Mouse (Mus musculus) heart, embryonic 10.5 days (tissue): ENCODE results near the gene Dusp6. TPM values are rescaled to one million over a fixed set of nuclear protein-coding genes. Genes with fewer than 3 reads are reported as not detected.
A peak's percentile ranks its signal among the peaks of the same experiment; 100 is the strongest.

ENCODE experiments used
- DNase-seq: peaks from one replicate; pipeline ENCODE4 v3.0.0-alpha.2; 2017; ENCODE audit warnings: low spot score
- H3K27ac ChIP-seq: fragments of 300-500 bp; sonication (generic); 2 replicates; pipeline ENCODE4 v1.5.1; 2016; ENCODE audit warnings: mild to moderate bottlenecking
- H3K27me3 ChIP-seq: fragments of 300-500 bp; sonication (generic); 2 replicates; pipeline ENCODE4 v1.6.1; 2016; ENCODE audit warnings: mild to moderate bottlenecking; ENCODE audit not compliant: poor library complexity, insufficient read depth, severe bottlenecking
- H3K36me3 ChIP-seq: fragments of 300-500 bp; sonication (generic); 2 replicates; pipeline ENCODE4 v1.6.1; 2016; ENCODE audit warnings: mild to moderate bottlenecking, moderate library complexity
- H3K4me1 ChIP-seq: fragments of 300-500 bp; sonication (generic); 2 replicates; pipeline ENCODE4 v1.6.1; 2016; ENCODE audit warnings: mild to moderate bottlenecking
- H3K4me3 ChIP-seq: fragments of 300-500 bp; sonication (generic); 2 replicates; pipeline ENCODE4 v1.5.1; 2016; ENCODE audit warnings: mild to moderate bottlenecking, moderate library complexity
- H3K9me3 ChIP-seq: fragments of 300-500 bp; sonication (generic); 2 replicates; pipeline ENCODE4 v1.6.1; 2016; ENCODE audit warnings: mild to moderate bottlenecking, moderate library complexity
- WGBS: fragments of 180-500 bp; shearing (Covaris S2); methylation state at CpG from one replicate; pipeline ENCODE4 v1.1.7; 2016; 5-methylcytosine and 5-hydroxymethylcytosine counted together
- polyA plus RNA-seq: library from polyadenylated mRNA; unstranded; fragments of >200 nt; fragmentation: Nextera tagmentation; extraction: Ambion mirVana; gene quantifications from 2 replicates; pipeline ENCODE4 v1.2.1, GENCODE M21; 2016

Dusp6 gene
- polyA plus RNA-seq, 1 experiment from 2014 or later: 65.3 TPM

GRCm38 (mm10) chr10:99269301-99269701 is 6.3 kb downstream of the Dusp6 start:
- H3K4me3 ChIP-seq: no peak overlapping the region
- peaks cover 43% of the 10 kb centered on the region for H3K4me1 ChIP-seq
- no peak for DNase-seq

GRCm38 (mm10) chr10:99269704-99270103 is 6.7 kb downstream of the Dusp6 start:
- WGBS: 71% methylated on average over 6 of the region's 6 CpGs
- DNase-seq: no peak
- H3K27me3 ChIP-seq: no peaks in the 10 kb centered on the region
- no peak overlapping the region for H3K4me3 ChIP-seq
- peaks cover 47% of the 10 kb centered on the region for H3K4me1 ChIP-seq
- no peaks in the 10 kb centered on the region for H3K9me3 ChIP-seq
- H3K27ac ChIP-seq: peak overlapping the region; percentile 63
- H3K36me3 ChIP-seq: peaks cover 19% of the 10 kb centered on the region

More at GRCm38 (mm10) chr10:99269301-99269701, 6.3 kb downstream of the Dusp6 start:
- Histone ChIP-seq H3K36me3 (peaks cover 19% of the 10 kb centered on the region), H3K9me3 (no peaks in the 10 kb centered on the region), H3K27me3 (no peaks in the 10 kb centered on the region), H3K27ac (peak overlapping the region; percentile 63)
- 12% methylated on average over 4 of the region's 4 CpGs for WGBS

- Histone ChIP-seq H3K4me1 (peaks cover 49% of the 10 kb centered on the region), H3K36me3 (peaks cover 19% of the 10 kb centered on the region), H3K9me3 (no peaks in the 10 kb centered on the region), H3K4me3 (no peak overlapping the region), H3K27ac (peak overlapping the region; percentile 59), H3K27me3 (no peaks in the 10 kb centered on the region)
- no peak for DNase-seq
- WGBS: 43% methylated on average over 10 of the region's 10 CpGs
Measured at GRCm38 (mm10) chr10:99270406-99270805, 7.4 kb downstream of the Dusp6 start.

GRCm38 (mm10) chr10:99271016-99271415 is 8.0 kb downstream of the Dusp6 start:
- no peaks in the 10 kb centered on the region for H3K27me3 ChIP-seq
- no peak for DNase-seq
- 77% methylated on average over 11 of the region's 11 CpGs for WGBS
- H3K27ac ChIP-seq: peak overlapping the region; percentile 59; the same call in 1 of the 2 replicates
- no peak overlapping the region for H3K4me3 ChIP-seq
- H3K4me1 ChIP-seq: peaks cover 46% of the 10 kb centered on the region
- peaks cover 16% of the 10 kb centered on the region for H3K36me3 ChIP-seq
- H3K9me3 ChIP-seq: no peaks in the 10 kb centered on the region

GRCm38 (mm10) chr10:99273006-99273405 is 10.0 kb downstream of the Dusp6 start:
- H3K27me3 ChIP-seq: no peaks in the 10 kb centered on the region
- peaks cover 41% of the 10 kb centered on the region for H3K4me1 ChIP-seq
- H3K36me3 ChIP-seq: 0 out of 2 replicates have a peak, but pooled peaks cover 5% of the 10 kb centered on the region
- no peak overlapping the region for H3K27ac ChIP-seq
- H3K4me3 ChIP-seq: no peak overlapping the region
- no peaks in the 10 kb centered on the region for H3K9me3 ChIP-seq
- no peak for DNase-seq
- WGBS: 84% methylated on average over 12 of the region's 12 CpGs

GRCm38 (mm10) chr10:99274640-99275039 is 11.6 kb downstream of the Dusp6 start:
- 0 out of 2 replicates have a peak, but pooled peaks cover 5% of the 10 kb centered on the region for H3K36me3 ChIP-seq
- H3K27ac ChIP-seq: peak overlapping the region; percentile 47; the same call in 1 of the 2 replicates
- 58% methylated on average over 12 of the region's 12 CpGs for WGBS
- H3K4me1 ChIP-seq: peaks cover 30% of the 10 kb centered on the region
- H3K9me3 ChIP-seq: no peaks in the 10 kb centered on the region
- H3K4me3 ChIP-seq: no peak overlapping the region
- DNase-seq: no peak
- no peaks in the 10 kb centered on the region for H3K27me3 ChIP-seq

GRCm38 (mm10) chr10:99279067-99279880 is 16.2 kb downstream of the Dusp6 start:
- H3K36me3 ChIP-seq: 0 out of 2 replicates have a peak, but pooled peaks cover 5% of the 10 kb centered on the region
- WGBS: 50% methylated on average over 22 of the region's 22 CpGs
- no peak overlapping the region for H3K4me3 ChIP-seq
- peak; percentile 10 for DNase-seq
- peaks cover 25% of the 10 kb centered on the region for H3K4me1 ChIP-seq
- H3K27me3 ChIP-seq: no peaks in the 10 kb centered on the region
- no peaks in the 10 kb centered on the region for H3K9me3 ChIP-seq
- peak overlapping the region; percentile 42; the same call in 1 of the 2 replicates for H3K27ac ChIP-seq

GRCm38 (mm10) chr10:99283981-99284385 is 21.0 kb downstream of the Dusp6 start:
- Histone ChIP-seq H3K4me1 (peaks cover 55% of the 10 kb centered on the region), H3K27me3 (no peaks in the 10 kb centered on the region), H3K27ac (peak overlapping the region; percentile 90), H3K9me3 (no peaks in the 10 kb centered on the region), H3K36me3 (no peaks in the 10 kb centered on the region), H3K4me3 (peak overlapping the region; percentile 46)
- no peak for DNase-seq
- 78% methylated on average over 10 of the region's 10 CpGs for WGBS

- 16% methylated on average over 9 of the region's 9 CpGs for WGBS
- Histone ChIP-seq H3K4me3 (peak overlapping the region; percentile 46), H3K9me3 (no peaks in the 10 kb centered on the region), H3K4me1 (peaks cover 52% of the 10 kb centered on the region), H3K27me3 (no peaks in the 10 kb centered on the region), H3K36me3 (no peaks in the 10 kb centered on the region), H3K27ac (peak overlapping the region; percentile 90)
- no peak for DNase-seq
Measured at GRCm38 (mm10) chr10:99284918-99285317, 21.9 kb downstream of the Dusp6 start.

- 2% methylated on average over 8 of the region's 8 CpGs for WGBS
- H3K27ac ChIP-seq: peak overlapping the region; percentile 90
- no peak for DNase-seq
Measured at GRCm38 (mm10) chr10:99285759-99286158, 22.7 kb downstream of the Dusp6 start.

GRCm38 (mm10) chr10:99286213-99286612 is 23.2 kb downstream of the Dusp6 start:
- peak overlapping the region; percentile 47; the same call in 1 of the 2 replicates for H3K4me3 ChIP-seq
- no peaks in the 10 kb centered on the region for H3K36me3 ChIP-seq
- 36% methylated on average over 7 of the region's 7 CpGs for WGBS
- no peak for DNase-seq
- peak overlapping the region; percentile 90 for H3K27ac ChIP-seq
- peaks cover 52% of the 10 kb centered on the region for H3K4me1 ChIP-seq
- no peaks in the 10 kb centered on the region for H3K27me3 ChIP-seq
- no peaks in the 10 kb centered on the region for H3K9me3 ChIP-seq

More at GRCm38 (mm10) chr10:99285759-99286158, 22.7 kb downstream of the Dusp6 start:
- no peaks in the 10 kb centered on the region for H3K36me3 ChIP-seq
- H3K9me3 ChIP-seq: no peaks in the 10 kb centered on the region
- H3K27me3 ChIP-seq: no peaks in the 10 kb centered on the region
- peaks cover 52% of the 10 kb centered on the region for H3K4me1 ChIP-seq
- 0 out of 2 replicates have a peak overlapping the region, but pooled peaks have one; percentile 3 for H3K4me3 ChIP-seq

- DNase-seq: no peak
- Histone ChIP-seq H3K27me3 (no peaks in the 10 kb centered on the region), H3K36me3 (no peaks in the 10 kb centered on the region), H3K27ac (peak overlapping the region; percentile 90), H3K4me1 (peaks cover 52% of the 10 kb centered on the region), H3K4me3 (peak overlapping the region; percentile 47), H3K9me3 (no peaks in the 10 kb centered on the region)
- under 1% methylated on average over 17 of the region's 17 CpGs for WGBS
Measured at GRCm38 (mm10) chr10:99286787-99287186, 23.8 kb downstream of the Dusp6 start.

- no peaks in the 10 kb centered on the region for H3K9me3 ChIP-seq
- H3K27ac ChIP-seq: peak overlapping the region; percentile 90
- DNase-seq: no peak
- H3K27me3 ChIP-seq: no peaks in the 10 kb centered on the region
- H3K4me3 ChIP-seq: peak overlapping the region; percentile 47
- 22% methylated on average over 6 of the region's 6 CpGs for WGBS
- no peaks in the 10 kb centered on the region for H3K36me3 ChIP-seq
- peaks cover 52% of the 10 kb centered on the region for H3K4me1 ChIP-seq
Measured at GRCm38 (mm10) chr10:99287206-99287605, 24.2 kb downstream of the Dusp6 start.
